Mouse (Mus musculus) erythroid progenitor cell, adult 5-6 weeks (primary cell): ENCODE measurements around the gene Gm13212. TPM values are rescaled to one million over a fixed set of nuclear protein-coding genes. Genes with fewer than 3 reads are reported as not detected.
"Not testable (repeated sequence)": the region's sequence is repeated elsewhere in the genome, so short reads cannot be mapped to it uniquely, and the experiment has no call there.

ENCODE experiments used
- ATAC-seq: replicated peaks from 2 replicates; pipeline ENCODE4 v1.8.0; 2016; ENCODE audit warnings: moderate number of reproducible peaks, mild to moderate bottlenecking, moderate TSS enrichment, inconsistent platforms; ENCODE audit not compliant: poor library complexity, low FRiP score, severe bottlenecking
- total RNA-seq, 2 experiments: library from RNA; stranded (forward) in 1 of 2; stranded (reverse) in 1 of 2; fragments of 150-400 nt in 1 of 2; fragments of 186-747, 209-891 nt in 1 of 2; gene quantifications; 2 replicates each; pipeline versions ENCODE4 v1.2.3 to v1.2.4; 2015 to 2017; ENCODE audit warnings: low replicate concordance in 2 of 2

Gm13212 gene
- 11.3 and 11.9 TPM in 2 replicates for total RNA-seq (2015; ENCODE audit: low replicate concordance)
- 0.30 and 5.6 TPM in 2 replicates for total RNA-seq (2017; ENCODE audit: low replicate concordance)

DNA sequence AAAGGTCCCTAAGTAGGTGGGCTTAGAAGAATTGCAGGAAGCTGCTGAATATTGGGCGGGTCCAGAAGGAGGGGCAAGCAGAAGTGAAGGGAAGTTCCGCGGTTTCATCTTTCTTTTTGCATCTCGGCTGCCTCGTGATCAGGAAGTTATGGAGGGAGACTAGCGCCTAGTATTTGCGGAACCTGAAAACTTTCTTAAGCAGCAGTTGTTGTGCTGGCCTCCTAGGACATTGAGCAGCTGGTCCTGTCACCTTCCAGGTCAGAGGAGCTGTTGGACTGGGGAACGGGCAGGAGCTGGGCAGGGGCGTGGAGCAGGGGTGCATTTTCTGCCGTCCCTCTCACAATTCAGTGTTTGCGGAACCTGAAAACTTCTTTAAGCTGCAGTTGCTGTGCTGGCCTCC lies at the start of gene Gm13212:
Gm13212 (plus strand) TSS at position 89 of the 400 bp plus-strand sequence.
- ATAC-seq: not testable (repeated sequence)

DNA sequence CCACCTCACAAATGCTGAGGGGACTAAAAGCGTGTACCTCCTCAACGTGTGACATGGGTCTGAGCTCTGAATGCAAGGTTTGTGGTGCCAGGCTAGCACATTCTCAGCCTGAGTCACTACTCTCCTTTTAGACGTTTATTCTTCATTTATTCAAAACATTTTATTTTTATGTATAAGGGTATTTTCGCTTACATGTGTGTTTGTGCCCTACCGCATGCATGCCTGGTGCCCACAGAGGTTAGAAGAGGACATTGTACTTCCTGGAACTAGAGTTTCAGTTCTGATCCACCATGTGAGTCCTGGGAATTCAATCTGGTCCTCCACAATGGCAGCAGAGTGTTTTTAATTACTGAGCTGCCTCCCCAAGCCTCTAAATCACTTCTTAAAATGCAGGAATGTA lies 41.1 kb upstream of the Gm13212 start:
- not testable (repeated sequence) for ATAC-seq

DNA sequence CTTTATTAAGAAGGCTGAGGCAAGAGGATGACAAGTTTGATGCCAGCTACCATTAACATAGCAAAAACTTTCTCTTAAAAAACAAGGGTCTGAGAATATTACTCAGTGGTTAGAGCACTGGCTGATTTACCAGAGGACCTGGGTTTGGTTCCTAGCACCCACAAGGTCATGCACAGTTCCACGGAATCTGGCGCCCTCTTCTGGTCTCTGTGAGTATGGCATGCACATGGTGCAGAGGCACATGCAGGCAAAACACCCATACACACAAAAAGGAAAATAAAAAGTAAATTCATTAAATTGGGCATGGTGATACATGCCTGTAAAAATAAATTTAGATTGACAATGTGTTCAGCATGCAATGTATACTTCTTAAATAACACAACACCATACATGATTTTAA lies 39.9 kb upstream of the Gm13212 start:
- ATAC-seq: not testable (repeated sequence)

DNA sequence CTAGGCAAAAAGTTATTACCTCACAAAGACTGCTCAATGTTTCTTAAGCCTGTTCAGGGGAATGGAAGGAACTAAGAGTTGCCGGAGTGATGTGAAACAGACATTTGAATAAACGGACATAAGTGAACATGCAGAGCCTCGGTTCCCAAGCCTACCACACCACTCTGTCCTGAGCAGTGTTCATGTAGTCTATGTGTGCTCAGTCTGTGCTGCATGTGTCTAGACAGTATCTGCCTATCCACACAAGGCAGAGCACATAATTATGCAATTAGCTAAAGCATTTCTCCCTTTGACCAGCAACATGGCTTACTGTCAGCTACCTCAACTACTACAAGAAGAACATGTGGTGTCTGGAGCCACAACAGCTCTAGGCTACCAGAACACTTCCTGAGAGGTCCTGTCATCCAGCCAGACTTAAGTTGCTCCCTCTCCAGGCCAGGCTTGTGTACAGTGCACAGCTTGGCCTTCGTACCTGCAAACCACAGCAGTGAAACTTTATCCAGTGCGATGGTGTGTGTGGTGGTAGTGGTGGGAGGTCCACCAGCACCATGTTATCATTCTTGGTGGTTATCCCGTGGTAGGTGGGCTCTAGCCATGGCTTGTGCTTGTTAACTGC lies 39.1 kb upstream of the Gm13212 start:
- ATAC-seq: peak; percentile 76

DNA sequence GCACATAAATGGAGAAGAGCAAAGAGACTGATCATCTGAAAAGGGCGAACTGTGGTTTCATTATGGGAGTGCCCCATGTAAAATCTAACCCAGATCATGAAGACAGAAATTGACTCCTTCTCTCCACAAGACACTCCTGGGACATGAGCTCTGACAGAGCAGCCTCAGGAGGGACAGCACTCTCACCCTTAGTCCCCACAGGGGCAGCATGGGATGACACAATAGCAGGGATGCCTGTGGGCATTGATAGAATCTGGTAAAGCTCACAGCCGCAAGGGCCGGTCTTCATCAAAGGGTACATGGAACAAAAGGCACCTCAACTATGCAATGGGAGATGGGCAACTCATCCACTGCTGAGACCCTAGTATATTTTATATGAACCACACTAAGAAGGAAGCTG lies 38.5 kb upstream of the Gm13212 start:
- ATAC-seq: 0 out of 2 replicates have a peak, but pooled peaks have one; percentile 49

DNA sequence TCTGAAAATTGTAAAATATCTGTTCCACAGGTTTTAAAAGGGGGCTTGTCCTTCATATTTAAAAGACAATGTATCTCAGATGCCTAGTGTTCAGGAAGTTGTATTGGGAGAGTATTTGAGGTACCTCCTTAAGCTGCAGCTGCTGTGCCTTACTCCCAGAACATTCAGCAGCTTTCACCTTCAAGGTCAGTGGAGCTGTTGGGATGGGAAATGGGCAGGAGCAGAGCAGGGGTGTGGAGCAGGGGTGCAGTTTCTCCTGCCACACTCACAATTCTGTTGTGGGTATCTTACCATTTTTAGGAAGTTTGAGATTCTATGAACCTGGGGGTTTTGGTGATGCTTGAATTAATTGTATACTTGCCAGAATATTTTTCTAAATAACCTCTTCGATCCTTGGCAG lies 28.3 kb upstream of the Gm13212 start:
- ATAC-seq: no peak

DNA sequence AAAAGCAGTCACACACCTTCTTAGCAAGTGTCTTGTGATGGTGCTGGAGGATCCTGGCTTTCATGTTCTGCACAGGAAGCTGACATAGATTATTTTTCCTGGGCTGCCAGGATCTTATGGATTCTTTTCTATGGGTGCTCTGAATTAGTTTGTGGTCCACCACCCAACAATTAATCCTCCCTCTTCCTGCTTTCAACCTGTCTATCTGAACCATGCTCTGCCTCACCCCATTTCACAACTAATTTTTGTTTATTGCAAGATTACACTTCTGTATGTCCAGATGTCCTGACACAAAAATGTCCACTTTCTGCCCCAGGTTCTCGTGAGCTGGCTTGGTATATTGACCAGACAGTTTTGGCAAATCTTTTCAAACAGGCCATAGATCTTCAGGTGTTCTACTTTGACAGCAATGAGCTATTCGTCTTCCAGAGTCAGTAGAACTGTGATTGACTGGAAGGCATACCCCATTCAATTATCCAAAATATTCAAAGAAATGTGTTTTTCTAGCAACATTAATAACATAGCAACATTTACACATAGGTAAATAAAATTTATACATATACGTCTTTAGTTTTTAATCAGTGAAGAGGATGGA lies 25.4 kb upstream of the Gm13212 start:
- peak; percentile 61; the same call in 1 of the 2 replicates for ATAC-seq

DNA sequence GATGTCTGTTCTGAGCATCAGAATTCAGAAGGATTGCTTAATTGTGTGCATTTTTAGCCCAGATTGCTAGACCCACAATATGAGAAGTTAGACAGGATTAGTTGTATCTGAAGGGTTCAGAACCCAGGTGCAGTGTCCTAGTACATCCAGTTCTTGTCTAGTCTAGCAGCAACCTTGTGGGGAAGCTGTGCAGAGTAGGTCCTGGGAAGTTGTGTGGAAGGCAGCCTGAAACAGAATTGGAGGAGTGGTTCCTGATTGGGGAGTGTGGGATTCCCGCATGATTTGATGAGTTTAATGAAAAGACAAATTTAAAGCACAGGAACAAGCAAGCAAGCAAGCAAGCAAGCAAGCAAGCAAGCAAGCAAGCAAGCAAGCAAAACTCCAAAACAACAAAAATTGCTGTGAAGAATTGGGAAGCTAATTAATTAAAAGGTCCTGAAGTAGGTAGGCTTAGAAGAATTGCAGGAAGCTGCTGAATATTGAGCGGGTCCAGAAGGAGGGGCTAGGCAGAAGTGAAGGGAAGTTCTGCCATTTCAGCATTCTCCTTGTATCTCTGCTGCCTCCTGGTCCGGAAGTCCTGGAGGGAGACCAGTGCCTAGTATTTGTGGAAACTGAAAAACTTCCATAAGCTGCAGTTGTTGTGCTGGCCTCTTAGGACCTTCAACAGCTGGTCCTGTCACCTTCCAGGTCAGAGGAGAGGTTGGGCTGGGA lies 20.7 kb upstream of the Gm13212 start:
- no peak for ATAC-seq

DNA sequence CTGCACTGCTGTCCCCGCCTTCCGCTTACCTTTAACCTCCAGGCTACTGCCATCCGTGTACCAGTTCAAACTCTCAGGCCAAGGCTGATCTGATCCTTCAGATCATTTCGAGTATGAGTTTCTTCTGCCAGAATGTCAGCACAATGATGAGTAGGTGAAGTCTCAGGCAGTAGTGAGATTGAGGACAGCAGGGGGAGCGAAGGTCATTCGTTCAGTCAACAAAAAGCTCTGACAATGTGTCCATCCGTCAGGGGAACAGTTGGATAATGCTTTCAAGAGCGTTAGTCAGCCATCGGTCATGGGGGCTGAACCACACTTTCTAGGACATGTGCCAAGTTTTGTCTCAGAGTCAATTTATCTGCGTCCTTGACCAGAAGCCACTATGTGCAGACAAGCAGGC lies 14.5 kb upstream of the Gm13212 start:
- not testable (repeated sequence) for ATAC-seq

DNA sequence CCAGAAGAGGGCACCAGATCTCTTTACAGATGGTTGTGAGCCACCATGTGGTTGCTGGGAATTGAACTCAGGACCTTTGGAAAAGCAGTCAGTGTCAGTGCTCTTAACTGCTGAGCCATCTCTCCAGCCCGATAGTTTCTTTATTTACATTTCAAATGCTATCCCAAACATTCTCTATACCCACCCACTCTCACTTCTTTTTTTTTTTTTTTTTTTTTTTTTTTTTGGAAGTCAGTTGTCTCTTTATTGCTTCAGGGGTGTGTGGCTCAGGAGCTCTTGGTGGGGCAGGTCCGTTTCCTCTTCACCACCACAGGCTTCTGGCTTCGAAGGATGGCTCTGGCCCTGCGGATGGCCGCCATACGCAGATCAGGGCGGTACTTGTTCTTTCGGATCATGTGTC lies 8.3 kb upstream of the Gm13212 start:
- not testable (repeated sequence) for ATAC-seq

DNA sequence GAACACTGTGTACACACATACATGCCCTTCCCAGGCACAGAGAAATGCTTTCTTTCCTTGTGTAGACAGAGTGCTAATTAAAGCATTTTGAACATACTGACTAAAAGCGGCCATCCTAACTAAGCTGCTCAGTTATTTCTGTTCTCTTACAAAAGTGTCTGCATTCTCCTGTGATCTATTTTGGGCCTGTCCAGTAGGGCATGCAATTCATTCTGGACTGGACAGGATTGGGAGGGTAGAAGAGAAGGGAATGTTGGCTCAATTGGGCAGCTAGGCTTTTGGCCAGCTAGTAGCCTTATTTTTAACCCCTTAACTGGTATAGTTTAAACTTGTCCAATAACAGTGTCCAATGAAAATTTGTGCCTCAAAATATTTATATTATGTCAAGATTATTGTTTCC lies 4.6 kb upstream of the Gm13212 start:
- ATAC-seq: not testable (repeated sequence)

DNA sequence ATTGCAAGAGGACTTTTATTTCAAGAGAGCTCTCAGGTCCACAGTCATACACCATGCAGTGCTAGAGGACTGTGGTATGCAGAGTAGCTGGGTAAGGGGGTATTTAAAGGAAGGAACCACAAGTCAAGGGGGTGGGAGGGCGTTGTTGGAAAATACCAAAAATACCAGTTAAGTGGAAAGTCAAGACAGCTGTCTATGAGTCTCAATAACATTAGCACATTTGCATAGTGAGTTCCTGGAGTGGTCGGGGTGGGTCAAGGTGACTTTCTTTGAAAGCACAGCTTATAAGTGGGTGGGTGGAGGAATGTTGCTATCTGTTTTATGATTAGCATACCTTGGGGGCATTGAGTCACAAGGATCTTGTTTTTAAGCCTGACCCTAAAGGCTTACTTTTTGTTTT lies 1.1 kb downstream of the Gm13212 start:
- ATAC-seq: not testable (repeated sequence)

DNA sequence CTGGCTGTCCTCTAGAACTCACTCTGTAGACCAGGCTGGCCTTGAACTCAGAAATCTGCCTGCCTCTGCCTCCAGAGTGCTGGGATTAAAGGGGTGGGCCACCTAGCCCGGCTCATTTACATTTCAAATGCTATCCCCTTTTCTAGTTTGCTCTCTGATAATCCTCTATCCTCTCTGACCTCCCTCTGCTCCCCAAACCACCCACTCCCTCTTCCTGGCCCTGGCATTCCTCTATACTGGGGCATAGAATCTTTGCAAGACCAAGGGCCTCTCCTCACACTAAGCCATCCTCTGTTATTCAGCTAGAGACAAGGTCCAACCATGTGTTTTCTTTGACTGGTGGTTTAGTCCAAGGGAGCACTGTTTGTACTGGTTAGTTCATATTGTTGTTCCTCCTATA lies 9.2 kb downstream of the Gm13212 start:
- not testable (repeated sequence) for ATAC-seq

DNA sequence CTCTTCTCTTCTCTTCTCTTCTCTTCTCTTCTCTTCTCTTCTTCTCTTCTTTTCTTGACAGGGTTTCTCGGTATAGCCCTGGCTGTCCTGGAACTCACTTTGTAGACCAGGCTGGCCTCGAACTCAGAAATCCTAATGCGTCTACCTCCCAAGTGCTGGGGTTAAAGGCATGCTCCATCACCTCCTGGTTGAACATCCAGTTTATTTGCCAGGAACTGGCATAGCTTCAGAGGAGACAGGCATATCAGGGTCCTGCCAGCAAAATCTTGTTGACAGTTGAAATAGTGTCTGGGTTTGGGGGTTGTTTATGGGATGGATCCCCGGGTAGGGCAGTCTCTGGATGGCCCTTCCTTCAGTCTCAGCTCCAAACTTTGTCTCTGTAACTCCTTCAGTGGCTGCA lies 9.8 kb downstream of the Gm13212 start:
- ATAC-seq: not testable (repeated sequence)

DNA sequence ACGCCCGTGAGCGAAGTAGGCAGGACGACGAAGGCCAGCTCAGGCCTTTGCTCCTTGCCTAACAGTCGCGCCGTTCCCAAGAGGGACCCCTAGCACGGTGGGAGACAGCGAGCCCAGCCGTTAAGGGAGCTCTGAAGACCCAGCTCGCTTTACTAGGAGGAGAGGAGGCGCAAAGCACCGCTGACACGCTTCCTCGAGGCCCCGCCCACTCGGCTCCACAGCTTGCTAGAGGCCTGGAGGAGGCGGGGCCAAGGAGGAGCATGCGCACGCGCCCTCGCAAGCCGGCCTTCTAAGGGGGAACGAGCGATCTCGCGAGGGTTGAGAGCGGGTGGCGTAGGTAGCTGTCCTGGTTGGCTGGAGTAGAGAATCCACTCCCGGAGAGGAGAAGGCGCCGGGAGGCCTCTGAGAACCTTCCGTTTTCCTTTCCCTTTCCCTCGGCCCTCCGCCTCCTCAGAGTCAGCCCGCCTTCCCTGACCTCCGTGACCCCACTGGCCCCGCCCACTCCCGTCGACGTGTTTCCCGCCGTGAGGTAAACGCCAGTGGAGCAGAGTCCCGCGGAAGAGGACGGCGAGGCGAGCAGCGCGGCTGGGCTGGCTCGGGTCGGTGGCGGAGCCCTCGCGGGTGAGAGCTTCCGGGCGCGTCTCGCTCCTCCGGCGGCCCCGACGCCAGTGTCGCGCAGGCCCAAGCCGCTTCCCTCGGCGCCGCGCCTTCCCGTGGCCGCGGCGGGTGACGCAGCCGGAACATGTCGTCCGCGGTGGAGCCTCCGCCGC lies 55.6 kb downstream of the Gm13212 start:
- not testable (repeated sequence) for ATAC-seq

DNA sequence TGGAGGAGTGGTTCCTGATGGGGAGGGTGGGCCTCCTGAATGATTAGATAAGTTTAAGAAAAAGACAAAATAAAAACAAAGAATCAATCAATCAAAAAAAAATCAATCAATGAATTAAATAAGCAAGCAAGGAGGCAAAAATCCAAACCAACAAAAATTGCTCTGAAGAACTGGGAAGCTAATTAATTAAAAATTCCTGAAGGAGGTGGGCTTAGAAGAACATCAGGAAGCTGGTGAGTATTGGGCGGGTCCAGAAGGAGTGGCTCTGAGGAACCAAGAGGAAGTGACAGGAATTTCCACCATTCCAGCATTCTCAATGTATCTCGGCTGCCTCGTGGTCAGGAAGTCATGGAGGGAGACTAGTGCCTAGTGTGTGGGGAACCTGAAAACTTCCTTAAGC lies 85.4 kb downstream of the Gm13212 start, which contains the start of gene Zfp980:
Zfp980 (plus strand) TSS at position 301 of the 400 bp plus-strand sequence.
- not testable (repeated sequence) for ATAC-seq

DNA sequence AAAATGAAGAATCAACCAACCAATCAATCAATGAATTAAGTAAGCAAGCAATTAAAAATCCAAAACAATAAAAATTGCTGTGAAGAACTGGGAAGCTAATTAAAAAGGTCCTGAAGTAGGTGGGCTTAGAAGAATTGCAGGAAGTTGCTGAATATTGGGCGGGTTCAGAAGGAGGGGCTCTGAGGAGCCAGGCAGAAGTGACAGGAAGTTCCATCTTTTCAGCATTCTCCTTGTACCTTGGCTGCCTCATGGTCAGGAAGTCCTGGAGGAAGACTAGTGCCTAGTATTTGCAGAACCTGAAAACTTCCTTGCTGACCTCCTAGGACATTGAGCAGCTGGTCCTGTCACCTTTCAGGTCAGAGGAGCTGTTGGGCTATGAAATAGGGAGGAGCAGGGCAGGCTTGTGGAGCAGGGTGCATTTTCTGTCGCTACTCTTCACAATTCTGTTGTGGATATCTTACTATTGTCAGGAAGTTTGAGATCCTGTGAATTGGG lies 89.4 kb downstream of the Gm13212 start:
- not testable (repeated sequence) for ATAC-seq
